In genomic region chr11:86855639-86856425, GRCm38 (mm10) we compare ENCODE assay signal across 15 mouse cellular contexts. TPM values are rescaled to one million over a fixed set of nuclear protein-coding genes. Genes with fewer than 3 reads are reported as not detected.
DNase-seq lines count a peak whose midpoint lies in the region; ATAC-seq and TF ChIP-seq lines count a peak whose summit lies in the region.
"Had no signal": no experiment of that assay in that cellular context is flagged by ENCODE, and none has a peak within 500 bp of the region (broad histone marks: within the 10 kb centered on the region; RNA-seq: fewer than 3 reads in every experiment).

No protein-coding gene starts in this region.

- no peak for TF ChIP-seq CTCF in layer of hippocampus, adult 2 months (conservative IDR thresholded peaks at IDR 0.05)

- intact Hi-C loops in heart, postnatal 36 days (cut with DNase I), result no loop called here

- ATAC-seq in megakaryocyte, adult 5-6 weeks (ENCODE audit: poor library complexity, severe bottlenecking), result no peak
- ATAC-seq: intestine, embryonic 16.5 days had no signal

- H3K4me3 ChIP-seq in layer of hippocampus, adult 2 months, result no peak overlapping the region
- H3K4me3 ChIP-seq: embryonic facial prominence, embryonic 15.5 days; lung, embryonic 15.5 days; neural tube, embryonic 13.5 days had no signal

- peak overlapping the region; percentile 63 for H3K27ac ChIP-seq in layer of hippocampus, adult 2 months
- H3K27ac ChIP-seq: embryonic facial prominence, embryonic 15.5 days; lung, embryonic 15.5 days; neural tube, embryonic 13.5 days had no signal

- peak; percentile 27 for DNase-seq in adrenal gland, adult 2 months
- DNase-seq in adrenal gland, adult 8-10 months, result no peak
- DNase-seq in ovary, adult 18-20 months (ENCODE audit: low spot score), result peak; percentile 45
- no peak for DNase-seq in ovary, postnatal 14 days (ENCODE audit: low spot score)
- DNase-seq in layer of hippocampus, adult 2 months (ENCODE audit: low spot score in 2 of 2), result peak; percentile 53 to 55
- no peak for DNase-seq in urinary bladder, adult 18-20 months (ENCODE audit: low spot score in 2 of 2)
- no peak for DNase-seq in heart, postnatal 36 days
- DNase-seq: heart, adult 18-20 months; heart, postnatal 14 days; kidney, postnatal 4 days had no signal

RNA-seq across cellular contexts. Expression of gene Dhx40, which starts 48.3 kb away (rescaled TPM):
- 10 to 100 TPM; 29.3 to 33.2 TPM for total RNA-seq in adrenal gland, adult 2 months (2021)
- 2.4 and 3.1 TPM in 2 replicates for polyA plus RNA-seq in adrenal gland, adult 2 months (2012; rRNA removed)
- total RNA-seq in adrenal gland, adult 8-10 months (2022), result 10 to 100 TPM; 29.7 to 35.1 (median 32.2) TPM
- 10 to 100 TPM; 26.6 to 31.7 TPM for total RNA-seq in layer of hippocampus, adult 2 months (2021)
- 36.4 and 38.1 TPM in 2 replicates for total RNA-seq in megakaryocyte, adult 5-6 weeks (2015)
- total RNA-seq in megakaryocyte, adult 5-6 weeks (2017), result 42.5 and 42.8 TPM in 2 replicates
- 10 to 100 TPM; 18.7 to 18.9 TPM for total RNA-seq in heart, postnatal 36 days (2021)

Comparison
In these comparisons a context has a peak if more than half of its experiments do, and no peak if none do; other contexts are left out.
1. DNase-seq: peak in adrenal gland, adult 2 months (single experiment), ovary, adult 18-20 months (single experiment) and layer of hippocampus, adult 2 months (2 of 2); none in adrenal gland, adult 8-10 months (single experiment), ovary, postnatal 14 days (single experiment), urinary bladder, adult 18-20 months (0 of 2) and heart, postnatal 36 days (0 of 2).